Mouse (Mus musculus): ENCODE data around the gene Ascc2. TPM values are rescaled to one million over a fixed set of nuclear protein-coding genes. Genes with fewer than 3 reads are reported as not detected.
"Not testable (repeated sequence)": the region's sequence is repeated elsewhere in the genome, so short reads cannot be mapped to it uniquely, and the experiment has no call there.

The Ascc2 gene
- polyA plus RNA-seq, 1 experiment from 2014 or later: 33.8 TPM

DNA sequence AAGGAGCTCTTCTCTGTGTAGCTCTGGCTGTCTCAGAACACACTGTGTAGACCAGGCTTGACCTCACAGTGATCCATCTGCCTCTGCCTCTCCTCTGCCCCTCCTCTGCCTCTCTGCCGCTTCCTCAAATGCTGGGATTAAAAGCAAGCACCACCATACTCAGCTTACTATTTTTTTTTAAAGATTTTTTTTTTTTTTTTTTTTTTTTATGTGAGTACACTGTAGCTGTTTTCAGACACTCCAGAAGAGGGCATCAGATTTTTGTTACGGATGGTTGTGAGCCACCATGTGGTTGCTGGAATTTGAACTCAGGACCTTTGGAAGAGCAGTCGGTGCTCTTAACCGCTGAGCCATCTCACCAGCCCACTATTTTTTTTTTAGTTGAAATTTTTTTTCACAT, 72.6 kb downstream of the Ascc2 start:
- H3K27ac ChIP-seq (ENCODE audit: low read length); H3K9ac ChIP-seq (replicated peaks; ENCODE audit: low read depth, low read length); H3K27me3 ChIP-seq (ENCODE audit: control insufficient read depth, insufficient read depth, low read length); H3K36me3 ChIP-seq (ENCODE audit: control insufficient read depth, insufficient read depth, low read length); H3K4me1 ChIP-seq (ENCODE audit: control insufficient read depth, insufficient read depth, low read length); ATAC-seq (ENCODE audit: insufficient number of reproducible peaks, insufficient read depth, low FRiP score, low read depth); H3K4me2 ChIP-seq (replicated peaks; ENCODE audit: low read depth, low read length); H3K4me3 ChIP-seq (ENCODE audit: low read depth, low read length); H3K9me3 ChIP-seq (ENCODE audit: control insufficient read depth, low read depth, low read length): not testable (repeated sequence)
- WGBS: 87% methylated on average over 4 of the region's 4 CpGs

GRCm38 (mm10) chr11:4712822-4713221, 75.3 kb downstream of the Ascc2 start:
- Histone ChIP-seq H3K27ac (ENCODE audit: low read length) (no peak overlapping the region), H3K4me1 (ENCODE audit: control insufficient read depth, insufficient read depth, low read length) (no peaks in the 10 kb centered on the region), H3K4me2 (replicated peaks; ENCODE audit: low read depth, low read length) (no peak overlapping the region), H3K9me3 (ENCODE audit: control insufficient read depth, low read depth, low read length) (no peaks in the 10 kb centered on the region), H3K4me3 (ENCODE audit: low read depth, low read length) (no peak overlapping the region), H3K27me3 (ENCODE audit: control insufficient read depth, insufficient read depth, low read length) (no peaks in the 10 kb centered on the region), H3K9ac (replicated peaks; ENCODE audit: low read depth, low read length) (no peak overlapping the region), H3K36me3 (ENCODE audit: control insufficient read depth, insufficient read depth, low read length) (no peaks in the 10 kb centered on the region)
- ATAC-seq (ENCODE audit: insufficient number of reproducible peaks, insufficient read depth, low FRiP score, low read depth): no peak

GRCm38 (mm10) chr11:4714727-4715126, 77.2 kb downstream of the Ascc2 start:
- Histone ChIP-seq H3K27ac (ENCODE audit: low read length) (no peak overlapping the region), H3K4me2 (replicated peaks; ENCODE audit: low read depth, low read length) (no peak overlapping the region), H3K36me3 (ENCODE audit: control insufficient read depth, insufficient read depth, low read length) (no peaks in the 10 kb centered on the region), H3K4me3 (ENCODE audit: low read depth, low read length) (no peak overlapping the region), H3K9me3 (ENCODE audit: control insufficient read depth, low read depth, low read length) (no peaks in the 10 kb centered on the region), H3K9ac (replicated peaks; ENCODE audit: low read depth, low read length) (no peak overlapping the region), H3K27me3 (ENCODE audit: control insufficient read depth, insufficient read depth, low read length) (no peaks in the 10 kb centered on the region), H3K4me1 (ENCODE audit: control insufficient read depth, insufficient read depth, low read length) (no peaks in the 10 kb centered on the region)
- 85% methylated on average over 4 of the region's 4 CpGs for WGBS
- ATAC-seq (ENCODE audit: insufficient number of reproducible peaks, insufficient read depth, low FRiP score, low read depth): no peak

GRCm38 (mm10) chr11:4715596-4715995, 78.0 kb downstream of the Ascc2 start:
- no peaks in the 10 kb centered on the region for H3K4me1 ChIP-seq (ENCODE audit: control insufficient read depth, insufficient read depth, low read length)
- H3K4me2 ChIP-seq (replicated peaks; ENCODE audit: low read depth, low read length): no peak overlapping the region
- no peak overlapping the region for H3K9ac ChIP-seq (replicated peaks; ENCODE audit: low read depth, low read length)
- H3K27ac ChIP-seq (ENCODE audit: low read length): no peak overlapping the region
- no peaks in the 10 kb centered on the region for H3K27me3 ChIP-seq (ENCODE audit: control insufficient read depth, insufficient read depth, low read length)
- H3K36me3 ChIP-seq (ENCODE audit: control insufficient read depth, insufficient read depth, low read length): no peaks in the 10 kb centered on the region
- H3K9me3 ChIP-seq (ENCODE audit: control insufficient read depth, low read depth, low read length): no peaks in the 10 kb centered on the region
- H3K4me3 ChIP-seq (ENCODE audit: low read depth, low read length): no peak overlapping the region
- 81% methylated on average over 4 of the region's 4 CpGs for WGBS
- no peak for ATAC-seq (ENCODE audit: insufficient number of reproducible peaks, insufficient read depth, low FRiP score, low read depth)

GRCm38 (mm10) chr11:4716530-4717236, 79.1 kb downstream of the Ascc2 start:
- Histone ChIP-seq H3K4me3 (ENCODE audit: low read depth, low read length) (no peak overlapping the region), H3K27ac (ENCODE audit: low read length) (no peak overlapping the region), H3K27me3 (ENCODE audit: control insufficient read depth, insufficient read depth, low read length) (no peaks in the 10 kb centered on the region), H3K4me2 (replicated peaks; ENCODE audit: low read depth, low read length) (no peak overlapping the region), H3K36me3 (ENCODE audit: control insufficient read depth, insufficient read depth, low read length) (no peaks in the 10 kb centered on the region), H3K9me3 (ENCODE audit: control insufficient read depth, low read depth, low read length) (no peaks in the 10 kb centered on the region), H3K9ac (replicated peaks; ENCODE audit: low read depth, low read length) (no peak overlapping the region), H3K4me1 (ENCODE audit: control insufficient read depth, insufficient read depth, low read length) (peaks cover 5% of the 10 kb centered on the region; the same call in 1 of the 2 replicates)
- 83% methylated on average over 5 of the region's 5 CpGs for WGBS
- ATAC-seq (ENCODE audit: insufficient number of reproducible peaks, insufficient read depth, low FRiP score, low read depth): no peak

- H3K4me3 ChIP-seq (ENCODE audit: low read depth, low read length): no peak overlapping the region
- ATAC-seq (ENCODE audit: insufficient number of reproducible peaks, insufficient read depth, low FRiP score, low read depth): no peak
- H3K27me3 ChIP-seq (ENCODE audit: control insufficient read depth, insufficient read depth, low read length): no peaks in the 10 kb centered on the region
- no peaks in the 10 kb centered on the region for H3K36me3 ChIP-seq (ENCODE audit: control insufficient read depth, insufficient read depth, low read length)
- 78% methylated on average over 5 of the region's 5 CpGs for WGBS
- H3K27ac ChIP-seq (ENCODE audit: low read length): no peak overlapping the region
- no peaks in the 10 kb centered on the region for H3K9me3 ChIP-seq (ENCODE audit: control insufficient read depth, low read depth, low read length)
- H3K9ac ChIP-seq (replicated peaks; ENCODE audit: low read depth, low read length): no peak overlapping the region
- peaks cover 5% of the 10 kb centered on the region; the same call in 1 of the 2 replicates for H3K4me1 ChIP-seq (ENCODE audit: control insufficient read depth, insufficient read depth, low read length)
- H3K4me2 ChIP-seq (replicated peaks; ENCODE audit: low read depth, low read length): no peak overlapping the region
Measured at GRCm38 (mm10) chr11:4718548-4718947, 81.0 kb downstream of the Ascc2 start.

- H3K9ac ChIP-seq (replicated peaks; ENCODE audit: low read depth, low read length): no peak overlapping the region
- no peak for ATAC-seq (ENCODE audit: insufficient number of reproducible peaks, insufficient read depth, low FRiP score, low read depth)
- H3K9me3 ChIP-seq (ENCODE audit: control insufficient read depth, low read depth, low read length): no peaks in the 10 kb centered on the region
- no peak overlapping the region for H3K4me3 ChIP-seq (ENCODE audit: low read depth, low read length)
- no peak overlapping the region for H3K27ac ChIP-seq (ENCODE audit: low read length)
- 90% methylated on average over 9 of the region's 9 CpGs for WGBS
- H3K4me2 ChIP-seq (replicated peaks; ENCODE audit: low read depth, low read length): no peak overlapping the region
- H3K4me1 ChIP-seq (ENCODE audit: control insufficient read depth, insufficient read depth, low read length): peaks cover 5% of the 10 kb centered on the region; the same call in 1 of the 2 replicates
- no peaks in the 10 kb centered on the region for H3K27me3 ChIP-seq (ENCODE audit: control insufficient read depth, insufficient read depth, low read length)
- peaks cover 4% of the 10 kb centered on the region; the same call in 1 of the 2 replicates for H3K36me3 ChIP-seq (ENCODE audit: control insufficient read depth, insufficient read depth, low read length)
Measured at GRCm38 (mm10) chr11:4719961-4720360, 82.4 kb downstream of the Ascc2 start.

DNA sequence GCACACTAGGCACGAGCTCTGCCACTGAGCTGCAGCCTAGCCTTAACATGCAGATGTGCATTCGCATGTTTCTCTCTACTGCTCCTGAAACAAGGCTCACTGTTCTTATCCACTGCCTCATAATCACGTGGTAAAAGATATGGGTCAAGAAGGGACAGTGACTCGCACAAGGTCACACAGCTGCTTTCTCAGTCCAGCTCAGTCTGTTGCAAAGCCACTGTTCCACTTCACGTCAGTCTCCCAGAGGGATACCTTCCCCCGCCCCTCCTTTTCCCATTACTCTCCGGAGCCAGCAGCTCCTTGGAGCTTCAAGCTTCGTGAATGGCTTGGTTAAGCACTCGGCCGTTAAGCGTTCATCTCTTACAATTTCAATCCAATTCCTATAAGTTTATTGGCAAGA, 82.8 kb downstream of the Ascc2 start:
- Histone ChIP-seq H3K27ac (ENCODE audit: low read length) (no peak overlapping the region), H3K4me1 (ENCODE audit: control insufficient read depth, insufficient read depth, low read length) (peaks cover 5% of the 10 kb centered on the region; the same call in 1 of the 2 replicates), H3K9ac (replicated peaks; ENCODE audit: low read depth, low read length) (no peak overlapping the region), H3K27me3 (ENCODE audit: control insufficient read depth, insufficient read depth, low read length) (no peaks in the 10 kb centered on the region), H3K36me3 (ENCODE audit: control insufficient read depth, insufficient read depth, low read length) (peaks cover 4% of the 10 kb centered on the region; the same call in 1 of the 2 replicates), H3K4me2 (replicated peaks; ENCODE audit: low read depth, low read length) (no peak overlapping the region), H3K4me3 (ENCODE audit: low read depth, low read length) (no peak overlapping the region), H3K9me3 (ENCODE audit: control insufficient read depth, low read depth, low read length) (no peaks in the 10 kb centered on the region)
- ATAC-seq (ENCODE audit: insufficient number of reproducible peaks, insufficient read depth, low FRiP score, low read depth): no peak
- 72% methylated on average over 11 of the region's 11 CpGs for WGBS

All from stomach, embryonic 14.5 days (tissue).